Mouse (Mus musculus) gastrocnemius, adult 18-20 months (tissue): ENCODE data around the gene Dpm2. TPM values are rescaled to one million over a fixed set of nuclear protein-coding genes. Genes with fewer than 3 reads are reported as not detected.

Experiments
- DNase-seq: peaks from one replicate; pipeline ENCODE4 v3.0.0; 2021; ENCODE audit warnings: low spot score
- long read RNA-seq, 2 experiments: library from polyadenylated mRNA; stranded (forward); transcript quantifications; one replicate each; pipeline ENCODE4 v2.0.0; 2021
- total RNA-seq, 2 experiments: library from RNA; stranded (reverse); gene quantifications; 2 replicates each; pipeline ENCODE4 v1.2.3; 2021

Gene Dpm2
- 10 to 100 TPM; 11.7 to 12.6 TPM for total RNA-seq
- long read RNA-seq, experiment 1, transcript Dpm2-201 (4 exons, 869 nt): major isoform, 9 of 15 reads
- long read RNA-seq, experiment 1, partial matches to known transcripts: 0 of 15 reads
- long read RNA-seq, experiment 1, other reads (novel, unspliced or antisense): 5 of 15 reads
- long read RNA-seq, experiment 2, transcript Dpm2-201 (4 exons, 869 nt): major isoform, 9 of 9 reads
- long read RNA-seq, experiment 2, partial matches to known transcripts: 0 of 9 reads
- long read RNA-seq, experiment 2, other reads (novel, unspliced or antisense): 0 of 9 reads

DNA sequence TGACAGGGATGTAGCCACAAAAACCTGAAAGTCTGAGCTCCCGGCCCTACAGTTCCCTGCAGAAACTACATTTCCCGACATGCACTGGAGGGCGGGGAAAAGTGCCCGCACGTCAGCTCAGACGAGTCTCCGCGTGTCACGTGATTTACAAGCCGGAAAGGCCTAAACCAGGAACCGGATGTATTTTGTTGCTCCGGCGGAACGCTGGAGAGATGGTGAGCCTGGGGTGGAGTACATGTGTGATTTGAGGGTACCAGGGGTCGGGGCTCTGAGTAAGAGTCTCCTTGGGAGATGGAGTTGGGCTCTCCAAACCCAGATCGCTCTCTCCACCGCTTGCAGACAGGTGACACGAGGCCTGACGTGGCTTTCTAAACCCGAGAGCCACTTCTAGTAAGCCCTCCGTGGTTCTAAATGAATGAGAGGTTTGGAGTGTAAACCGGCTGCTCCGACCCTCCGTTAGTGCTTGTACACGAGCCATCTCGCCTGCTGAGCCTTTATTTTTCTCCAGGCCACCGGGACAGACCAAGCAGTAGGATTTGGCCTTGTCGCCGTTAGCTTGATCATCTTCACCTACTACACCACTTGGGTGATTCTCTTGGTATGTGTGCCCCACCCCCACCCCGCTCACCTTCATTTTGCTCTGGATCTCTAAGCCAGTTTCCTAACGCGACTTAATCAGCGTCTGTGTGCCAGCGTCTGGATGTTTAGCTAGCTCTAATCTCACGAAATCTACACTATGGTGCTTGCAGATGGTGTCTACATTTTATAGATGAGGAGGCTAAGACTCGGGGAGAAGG, at the start of gene Dpm2:
TSS of gene Dpm2 (plus strand) at position 161 of the 797 bp plus-strand sequence.
- DNase-seq: peak; percentile 93

DNA sequence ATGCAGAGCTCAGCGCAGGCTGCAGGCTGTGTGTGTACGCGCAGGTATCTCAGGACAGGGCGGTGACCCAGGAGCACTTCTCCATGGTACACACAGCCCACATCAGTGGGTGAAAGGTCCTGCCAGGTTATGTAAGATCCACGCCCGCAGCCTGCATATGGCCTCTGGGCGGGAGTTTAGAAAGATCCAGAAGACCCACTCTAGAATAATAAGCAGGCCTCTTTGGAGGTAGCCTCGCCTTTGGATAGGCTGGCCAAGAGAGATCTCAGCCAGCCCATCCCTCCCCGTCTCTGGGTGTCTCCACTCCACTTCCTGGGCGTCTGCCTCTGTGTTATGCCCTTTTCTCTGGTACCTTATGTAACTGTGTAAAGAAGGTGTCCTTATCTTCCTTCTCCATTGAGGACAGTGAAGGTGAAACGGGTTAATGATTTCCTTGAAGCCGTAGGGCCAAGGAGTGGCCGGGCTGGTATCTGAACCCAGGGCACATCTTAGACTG, 46.1 kb upstream of the Dpm2 start:
- DNase-seq: no peak

DNA sequence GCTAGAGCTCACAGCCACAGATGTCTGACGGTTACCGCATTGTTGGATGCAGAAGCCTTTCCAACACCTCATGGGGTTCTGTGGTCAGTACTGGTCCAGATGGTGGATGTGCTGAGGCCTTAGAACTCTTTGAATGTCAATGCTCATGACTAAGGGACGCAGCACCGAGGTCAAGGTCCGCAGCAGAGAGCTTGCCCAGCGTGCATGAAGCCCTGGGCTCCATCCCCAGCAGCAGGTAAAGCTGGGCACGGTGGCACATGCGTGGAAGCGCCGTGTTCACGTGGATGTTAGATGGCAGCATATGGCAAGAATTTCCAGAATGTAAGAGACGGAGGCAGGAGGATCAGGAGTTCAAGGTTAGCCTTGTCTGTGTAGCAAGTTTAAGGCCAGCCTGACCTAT, 44.8 kb upstream of the Dpm2 start:
- no peak for DNase-seq

DNA sequence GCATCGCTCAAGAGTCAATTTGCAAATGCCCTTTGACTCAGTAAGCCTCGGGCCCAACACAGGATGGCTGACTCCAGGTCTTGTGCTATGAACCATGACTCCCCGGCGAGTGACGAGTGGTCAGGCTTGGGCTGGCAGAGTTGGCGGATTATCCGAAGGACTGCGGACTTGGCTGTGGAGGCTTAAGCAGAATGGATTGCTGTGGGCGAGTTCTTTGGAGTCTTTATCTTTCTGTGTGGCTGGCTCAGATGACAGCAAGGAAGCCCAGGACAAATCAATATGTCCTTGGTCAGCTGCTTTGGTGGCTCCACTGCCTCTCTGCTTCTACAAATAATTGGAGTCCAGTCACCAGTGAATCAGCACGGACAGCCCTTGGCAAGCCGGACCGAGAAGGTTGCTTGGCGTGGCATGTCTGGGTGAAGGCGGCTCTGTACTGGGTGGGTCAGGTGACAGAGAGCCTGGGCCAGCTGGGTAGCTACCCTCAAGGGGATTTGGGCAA, 43.1 kb upstream of the Dpm2 start:
- peak; percentile 42 for DNase-seq

DNA sequence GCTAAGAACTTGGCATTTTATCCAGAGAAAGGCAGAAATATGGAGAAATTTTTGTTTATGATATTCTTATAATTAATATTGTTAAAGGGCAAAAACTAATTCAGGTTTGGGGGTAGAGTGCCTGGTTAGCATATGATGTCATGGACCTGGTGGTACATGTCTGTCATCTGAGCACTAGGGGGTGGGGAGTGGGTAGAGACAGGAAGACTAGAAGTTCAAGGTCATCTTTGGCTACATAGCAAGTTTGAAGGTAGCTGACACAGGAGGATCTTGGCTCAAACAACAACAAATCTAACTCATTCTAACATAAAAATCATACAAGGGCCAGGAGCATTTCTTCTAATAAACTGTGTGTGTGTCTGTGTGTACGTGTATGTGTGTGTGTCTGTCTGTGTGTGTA, 42.3 kb upstream of the Dpm2 start:
- DNase-seq: no peak

DNA sequence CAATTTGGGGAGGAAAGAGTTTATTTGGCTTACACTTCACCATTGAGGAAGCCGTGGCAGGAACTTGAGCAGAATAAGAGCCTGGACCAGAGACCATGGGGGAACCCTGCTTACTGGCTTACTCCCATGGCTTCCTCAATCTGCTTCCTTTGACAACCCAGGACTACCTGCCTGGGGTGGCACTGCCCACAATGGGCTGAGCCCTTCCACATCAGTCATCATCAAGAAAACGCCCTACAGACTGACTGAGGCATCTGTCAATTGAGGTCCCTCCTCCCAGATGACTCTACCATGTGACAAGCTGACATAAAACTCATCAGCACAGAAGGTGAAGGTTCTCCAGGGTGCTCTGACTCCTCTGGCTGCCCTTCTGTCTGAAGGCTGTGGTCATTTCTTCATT, 40.2 kb upstream of the Dpm2 start:
- no peak for DNase-seq

DNA sequence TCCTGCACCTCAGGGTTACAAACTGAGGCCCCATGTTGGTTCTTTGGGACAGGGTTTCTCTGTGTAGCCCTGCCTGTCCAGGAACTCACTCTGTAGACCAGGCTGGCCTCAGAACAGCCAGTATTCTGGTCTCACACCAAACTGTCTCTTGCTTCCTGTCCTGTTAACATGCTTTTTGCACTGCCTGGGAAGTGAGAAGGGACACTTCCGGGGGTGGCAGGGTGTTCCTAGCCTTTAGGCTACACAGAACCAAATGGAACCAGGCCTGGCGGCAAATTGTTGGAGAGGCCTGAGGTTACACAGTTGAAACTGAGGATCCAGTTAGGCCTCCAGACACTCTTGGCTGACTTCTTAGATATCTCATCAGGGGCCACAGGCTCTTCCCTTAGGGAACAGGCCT, 37.5 kb upstream of the Dpm2 start:
- no peak for DNase-seq

DNA sequence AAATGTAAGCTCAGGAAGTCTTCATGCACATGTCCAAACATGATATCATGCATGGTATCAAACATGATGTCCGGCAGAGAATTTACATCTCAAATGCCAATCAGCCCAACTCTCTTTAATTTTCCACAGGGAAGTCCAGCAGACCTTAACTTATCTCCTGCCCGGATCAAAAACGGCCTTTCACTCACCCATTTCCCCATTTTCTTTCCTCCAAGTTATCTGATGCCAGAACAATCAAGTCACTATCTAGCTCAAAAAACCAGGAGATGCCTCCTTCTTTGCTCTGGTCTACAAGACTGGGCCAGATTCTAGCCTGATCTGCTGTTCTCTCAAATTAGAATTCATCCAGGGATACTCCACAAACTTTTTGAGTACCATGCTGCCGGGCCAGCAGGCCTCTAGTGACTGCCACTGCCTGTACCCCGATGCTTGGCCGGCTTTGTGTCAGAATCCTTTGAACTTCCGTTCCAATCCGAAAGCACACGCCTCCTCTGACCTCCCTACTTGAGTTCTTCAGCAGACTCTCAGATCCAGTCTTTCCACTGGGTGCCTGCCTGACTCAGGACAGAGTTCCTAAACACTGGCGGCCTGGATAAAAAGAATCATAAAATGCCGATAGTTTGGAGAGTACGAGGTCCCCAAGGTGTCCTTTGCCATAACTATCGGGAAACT, 36.5 kb upstream of the Dpm2 start:
- peak; percentile 38 for DNase-seq

DNA sequence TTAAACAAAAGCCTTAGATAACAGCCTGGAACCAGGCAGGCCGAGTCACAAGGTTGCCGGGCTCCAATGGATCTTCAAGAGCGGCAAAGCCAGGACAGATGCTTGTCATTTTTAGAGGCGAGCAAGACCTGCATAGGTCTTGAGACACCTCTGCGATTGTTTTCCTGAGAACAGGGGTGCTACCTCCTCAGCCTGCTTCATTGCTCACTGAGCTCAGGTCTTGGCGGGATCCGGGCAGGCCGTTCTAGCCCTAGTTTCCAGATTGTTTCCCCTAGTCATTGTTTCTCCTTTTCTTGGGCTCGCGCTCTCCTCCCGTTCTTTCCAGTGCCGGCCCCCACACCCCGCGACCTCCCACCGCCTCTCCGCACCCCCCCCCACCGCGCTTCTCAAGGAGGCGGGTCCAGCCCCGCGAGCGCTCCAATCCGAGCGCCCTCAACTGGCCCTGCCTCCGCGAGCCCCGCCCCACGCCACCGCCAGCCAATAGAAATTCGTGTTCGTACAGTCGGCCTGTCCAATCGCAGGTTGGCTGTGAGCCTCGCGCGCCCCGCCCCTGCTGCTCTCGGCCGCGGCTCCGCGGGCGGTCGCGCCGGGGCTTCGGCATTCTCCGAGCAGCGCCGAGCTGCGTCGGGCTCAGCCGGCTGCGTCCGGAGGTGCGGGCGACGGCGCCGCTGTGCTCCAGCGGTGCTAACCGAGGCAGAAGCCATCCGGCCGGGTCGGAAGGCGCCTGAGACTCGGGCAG, 35.8 kb upstream of the Dpm2 start, which contains the start of gene Fam102a:
TSS of gene Fam102a (plus strand) at position 600 of the 739 bp plus-strand sequence.
- peak; percentile 99 for DNase-seq

DNA sequence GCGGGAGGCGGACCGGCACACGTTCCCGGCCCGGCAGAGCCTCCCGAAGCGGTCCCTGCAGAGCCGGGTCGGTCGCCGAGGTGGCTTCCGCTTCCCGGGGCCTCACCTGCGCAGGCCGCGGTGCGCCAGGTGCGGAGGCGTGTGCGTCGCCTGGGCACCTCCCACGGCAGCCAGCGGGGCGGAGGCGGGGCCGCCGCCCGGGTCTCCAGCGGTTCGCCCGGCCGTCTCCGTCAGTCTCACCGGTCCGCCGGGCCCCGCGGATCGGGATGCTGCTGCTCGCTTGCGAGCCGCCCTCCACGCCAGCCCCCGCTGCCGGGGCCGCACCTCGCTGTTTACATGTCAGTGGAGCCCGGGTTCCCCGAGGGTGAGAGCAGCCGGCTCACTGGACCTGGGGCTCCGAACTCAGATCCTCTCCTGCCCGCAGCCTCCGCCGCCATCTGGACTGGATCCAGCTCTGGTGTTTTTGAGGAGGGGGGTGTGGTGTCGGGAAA, 35.1 kb upstream of the Dpm2 start:
- DNase-seq: peak; percentile 32

DNA sequence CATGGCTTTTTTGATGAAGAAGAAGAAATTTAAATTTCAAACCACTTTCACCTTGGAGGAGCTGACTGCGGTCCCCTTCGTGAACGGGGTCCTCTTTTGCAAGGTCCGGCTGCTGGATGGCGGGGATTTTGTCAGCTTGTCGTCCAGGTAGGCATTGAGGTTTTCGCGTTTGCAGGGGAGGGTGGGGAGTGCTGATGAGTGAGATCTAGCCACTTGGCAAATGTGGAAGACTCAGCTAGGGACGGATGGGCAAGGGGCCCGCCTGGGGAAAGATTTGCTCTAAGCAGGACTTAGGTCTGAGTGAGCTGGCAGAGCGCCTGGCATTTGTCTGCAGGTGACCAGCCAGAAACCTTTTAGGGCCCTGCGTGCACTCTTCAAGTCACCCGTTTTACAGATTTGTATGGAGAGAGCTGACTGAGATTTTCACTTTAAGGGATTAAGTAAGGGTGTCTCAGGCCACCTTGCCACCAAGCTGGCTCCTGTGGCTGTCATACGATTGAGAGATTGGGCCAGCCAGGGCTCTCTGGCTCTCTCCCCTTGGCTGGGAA, 34.5 kb upstream of the Dpm2 start:
- no peak for DNase-seq

DNA sequence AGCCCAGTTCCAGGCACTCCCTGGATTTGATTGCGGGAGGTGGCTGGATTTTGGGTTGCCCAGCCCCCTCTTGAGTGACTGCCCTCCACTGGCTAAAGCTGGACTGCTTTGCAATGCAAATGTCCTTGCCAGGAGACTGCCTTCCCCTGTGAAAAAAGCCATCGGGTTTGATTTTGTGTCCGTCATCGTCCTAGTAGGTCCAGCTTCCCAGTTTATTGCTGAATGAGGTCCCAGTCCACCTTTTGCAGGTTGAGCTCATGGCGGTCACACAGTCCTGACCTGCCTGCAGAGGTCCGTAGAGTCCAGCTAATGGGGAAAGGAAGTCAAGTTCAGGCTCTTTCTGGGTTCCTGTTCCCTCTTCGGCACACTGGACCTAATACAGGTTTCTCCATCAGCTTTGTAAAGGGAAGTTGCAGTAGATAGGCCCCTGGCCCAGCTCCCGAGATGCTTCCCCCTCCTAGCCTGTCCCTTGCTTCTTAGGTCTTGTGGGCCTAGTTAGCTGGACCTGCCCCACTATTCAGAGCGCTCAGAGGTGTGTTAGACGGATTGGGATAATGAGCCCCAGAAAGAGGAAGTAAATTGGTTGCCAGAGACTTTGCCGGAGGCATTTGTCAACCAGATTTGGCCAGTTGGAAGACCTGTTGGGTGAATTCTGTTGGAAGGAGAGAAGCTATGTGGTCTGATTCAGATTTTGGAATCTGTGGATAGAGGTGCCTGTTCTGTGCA, 33.9 kb upstream of the Dpm2 start:
- peak; percentile 43 for DNase-seq

DNA sequence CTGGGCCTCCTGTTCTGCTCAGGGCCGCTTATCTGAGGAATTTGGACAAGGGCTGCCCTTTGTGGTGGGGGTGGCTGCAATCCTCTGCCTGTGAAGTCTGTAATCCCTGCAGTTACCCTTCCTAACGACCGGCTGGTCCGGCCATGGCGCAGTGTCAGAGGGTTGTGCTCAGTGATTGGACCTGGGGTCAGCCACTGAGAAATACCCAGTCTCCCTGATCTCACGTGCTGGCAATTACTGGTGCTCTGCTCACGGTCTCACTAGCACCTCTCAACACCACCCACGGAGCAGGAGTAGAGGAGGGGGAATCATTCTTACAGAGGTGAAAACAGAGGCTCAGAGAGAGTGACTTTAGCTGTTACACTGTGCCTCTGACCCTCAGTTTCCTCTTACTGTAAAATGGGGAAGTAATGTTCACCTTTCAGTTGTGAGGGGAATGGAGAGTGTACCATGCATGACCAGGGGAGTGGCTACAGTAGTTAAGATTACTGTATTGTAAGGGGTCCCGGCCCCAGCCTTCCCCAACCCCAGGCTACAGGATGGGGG, 33.2 kb upstream of the Dpm2 start:
- DNase-seq: no peak

DNA sequence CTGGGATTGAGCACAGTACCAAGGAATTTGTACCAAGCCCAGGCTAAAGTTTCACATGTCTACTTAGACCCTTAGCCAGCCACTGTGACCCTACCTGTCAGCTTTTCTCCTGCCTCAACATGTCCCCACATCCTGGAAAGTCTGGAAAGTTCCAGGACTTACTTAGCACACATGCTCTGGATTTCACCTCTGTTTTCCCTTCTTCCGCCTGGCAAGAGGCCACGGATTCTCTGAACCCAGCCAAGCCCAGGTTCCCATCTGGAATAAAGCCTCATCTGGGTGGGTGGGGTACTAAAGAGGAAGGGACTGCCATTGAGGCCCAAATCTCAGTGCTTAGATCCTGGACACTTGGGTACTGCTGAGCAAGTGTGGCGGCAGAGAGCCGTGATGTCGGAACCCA, 32.7 kb upstream of the Dpm2 start:
- DNase-seq: no peak

DNA sequence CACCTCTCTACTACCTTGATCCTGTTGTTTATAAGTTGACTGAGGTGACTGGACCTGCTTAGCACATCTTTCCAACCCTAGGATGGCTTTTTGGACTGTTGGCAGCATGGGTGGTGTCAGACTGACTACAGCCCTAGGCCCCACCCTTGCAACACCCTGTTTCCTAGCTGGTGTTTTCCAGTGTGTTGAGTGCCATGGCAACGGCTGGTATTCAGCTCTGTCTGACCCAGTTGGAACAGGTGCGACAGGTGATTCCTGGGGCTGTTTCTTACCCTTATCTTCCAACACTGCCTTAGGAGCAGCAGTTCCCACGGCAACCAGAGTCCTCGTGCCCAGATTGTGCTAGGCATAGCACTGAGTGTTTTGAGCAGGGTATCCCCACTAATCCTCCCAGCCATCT, 32.2 kb upstream of the Dpm2 start:
- no peak for DNase-seq

DNA sequence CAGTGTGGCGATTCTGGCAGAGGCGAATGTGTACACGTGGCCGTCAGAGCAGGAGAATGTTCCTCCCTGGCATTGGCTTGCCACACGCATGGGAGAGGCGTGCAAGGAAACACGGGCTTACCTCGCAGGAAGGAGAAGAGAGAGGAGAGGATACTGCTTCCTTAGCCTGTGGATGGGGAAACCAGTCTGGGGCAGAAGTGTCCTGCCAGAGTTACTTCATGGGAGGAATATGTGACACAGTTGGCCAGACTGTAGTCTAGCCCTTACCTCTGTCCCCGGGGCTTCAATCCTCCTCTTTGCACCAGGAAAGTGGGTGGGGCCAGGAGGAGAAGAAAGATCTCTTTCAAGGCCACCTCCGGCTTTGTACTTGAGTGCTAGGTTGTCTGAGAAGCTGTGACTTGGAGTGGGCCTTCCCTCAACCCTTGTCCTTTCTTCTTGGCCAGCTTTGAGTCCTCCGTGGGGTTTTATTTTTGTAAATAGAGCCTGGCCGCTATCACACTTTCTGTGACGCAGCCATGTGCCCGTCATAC, 31.1 kb upstream of the Dpm2 start:
- no peak for DNase-seq

DNA sequence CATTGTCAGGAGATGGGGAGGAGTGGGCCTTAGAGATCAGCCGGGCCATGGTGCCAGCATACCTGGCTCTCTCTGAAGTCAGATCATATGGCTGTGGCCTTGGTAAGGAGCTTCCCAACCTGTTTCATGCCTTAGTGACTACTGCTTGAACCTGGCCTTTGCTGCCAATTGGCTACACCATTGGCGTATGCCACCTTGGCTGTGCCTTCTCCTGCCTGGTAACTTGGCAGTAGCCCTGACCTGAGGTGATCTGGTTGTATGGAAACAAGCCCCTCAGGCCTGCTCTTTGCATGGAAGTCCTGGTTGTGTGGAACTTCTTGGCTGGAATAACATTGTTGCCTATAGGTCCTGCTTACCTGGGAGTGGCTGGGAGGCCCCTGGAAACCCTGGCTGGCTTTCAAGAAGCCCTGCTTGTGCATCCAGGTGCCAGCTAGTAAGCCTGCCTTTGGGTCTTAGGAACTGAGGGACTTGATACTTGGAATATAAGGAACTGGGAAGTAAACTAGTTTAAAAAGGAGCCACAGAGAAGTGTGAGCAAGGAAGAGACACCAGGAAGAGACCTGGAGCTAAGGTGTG, 29.2 kb upstream of the Dpm2 start:
- DNase-seq: no peak

DNA sequence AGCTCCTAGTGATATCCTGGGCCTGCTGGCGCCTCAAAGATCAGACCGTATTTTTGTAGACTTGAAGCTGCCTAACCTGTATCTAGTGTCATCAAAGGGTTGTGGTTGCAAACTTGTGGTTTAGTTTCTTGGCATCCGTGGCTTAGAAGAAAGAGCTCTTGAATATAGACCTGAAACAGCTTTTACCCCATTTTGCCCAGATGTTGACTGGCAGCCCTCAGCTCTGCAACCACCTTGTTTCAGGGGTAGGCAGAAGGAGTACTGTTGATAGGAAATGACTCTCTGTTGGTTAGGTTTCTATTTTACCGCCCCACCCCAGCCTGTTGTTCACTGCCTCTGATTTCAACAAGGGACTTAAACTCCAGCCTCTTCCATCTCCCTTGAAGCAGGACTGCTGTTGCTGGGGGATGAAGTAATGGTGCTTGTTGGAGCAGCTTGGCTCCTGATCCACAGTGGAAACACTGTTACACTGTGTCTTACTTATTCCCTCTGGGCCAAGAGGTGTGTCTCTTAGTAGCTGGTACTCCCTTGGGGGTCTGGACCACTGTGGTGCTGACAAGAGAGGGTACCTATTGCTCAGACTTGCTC, 28.6 kb upstream of the Dpm2 start:
- DNase-seq: no peak

DNA sequence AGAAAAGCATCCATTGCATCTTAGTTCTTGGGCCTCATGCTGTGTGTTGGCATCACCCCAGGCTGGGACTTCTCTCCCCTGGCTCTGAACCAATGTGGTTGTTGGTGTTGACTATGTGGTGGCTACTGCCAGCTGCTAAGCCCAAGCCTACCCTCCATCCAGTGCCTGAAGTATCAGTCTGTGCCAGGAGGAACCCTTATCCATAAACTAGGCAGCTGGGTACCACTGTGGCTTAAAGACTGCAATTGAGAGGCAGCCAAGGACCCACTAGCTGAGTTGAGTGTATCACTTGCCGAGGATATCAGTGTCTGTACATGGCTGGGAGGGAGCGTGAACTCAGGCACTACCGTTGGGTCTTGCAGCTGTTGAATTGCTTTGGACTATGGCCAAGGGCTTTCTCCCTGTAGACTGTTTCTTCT, 27.6 kb upstream of the Dpm2 start:
- no peak for DNase-seq
